Mouse (Mus musculus) left cerebral cortex, adult 6 months (tissue): ENCODE measurements around the gene Bysl. TPM values are rescaled to one million over a fixed set of nuclear protein-coding genes. Genes with fewer than 3 reads are reported as not detected.

Experiments
- long read RNA-seq, 2 experiments: library from polyadenylated mRNA; unstranded; transcript quantifications; one replicate each; pipeline ENCODE4 v2.0.0; 2019 to 2020
- polyA plus RNA-seq: library from polyadenylated mRNA; unstranded; fragments of <200 nt; fragmentation: Nextera tagmentation; gene quantifications from 2 replicates; pipeline ENCODE4 v1.2.3, GENCODE M21; 2021

The Bysl gene
- polyA plus RNA-seq, result 13.9 and 14.6 TPM in 2 replicates
- long read RNA-seq, experiment 1, transcript Bysl-201 (7 exons, 3,854 nt), result major isoform, 154 of 164 reads
- long read RNA-seq, experiment 1, partial matches to known transcripts, result 5 of 164 reads
- long read RNA-seq, experiment 1, other reads (novel, unspliced or antisense), result 5 of 164 reads
- long read RNA-seq, experiment 2, transcript Bysl-201 (7 exons, 3,854 nt), result major isoform, 36 of 44 reads
- long read RNA-seq, experiment 2, partial matches to known transcripts, result 4 of 44 reads
- long read RNA-seq, experiment 2, other reads (novel, unspliced or antisense), result 4 of 44 reads

DNA sequence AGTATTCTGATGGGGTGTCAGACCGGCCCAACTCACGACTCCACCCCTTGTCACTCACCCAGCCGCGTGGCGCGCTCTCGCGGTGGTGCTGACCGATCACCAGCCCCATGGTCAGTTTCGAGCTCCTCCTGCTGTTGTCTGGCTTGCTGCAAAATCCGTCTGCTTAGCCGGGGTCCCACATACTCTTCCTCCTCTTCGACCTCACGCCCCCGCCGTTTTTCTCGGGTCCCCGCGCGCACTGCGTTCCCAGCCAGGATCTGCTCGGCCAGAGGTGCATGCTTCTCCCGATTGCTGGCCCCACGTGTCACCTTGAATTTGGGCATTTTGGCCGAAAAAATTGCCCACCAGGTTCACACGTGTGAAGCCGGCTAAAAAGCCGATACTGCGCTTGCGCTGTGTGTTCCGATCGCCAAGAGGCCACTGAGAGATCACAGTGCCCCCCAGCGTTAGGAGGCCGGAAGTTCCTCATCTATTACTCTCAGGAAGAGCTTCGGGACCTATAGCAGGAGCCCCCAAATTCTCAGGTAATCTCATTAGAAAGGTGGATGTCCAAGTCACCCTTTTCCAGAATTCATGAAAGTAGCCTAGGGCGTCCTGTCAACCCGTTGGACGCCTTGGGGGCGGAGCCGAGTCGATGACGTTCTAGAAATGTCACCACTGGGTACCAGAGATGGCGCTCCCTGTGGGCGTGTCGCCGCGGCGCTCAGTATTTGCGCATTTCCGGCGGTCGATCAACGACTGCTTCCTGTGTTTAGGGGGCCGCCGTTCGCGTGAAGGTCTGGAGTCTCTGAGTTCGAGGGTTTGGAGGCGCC is at the start of gene Bysl, which contains the start of the genes Med20 and Gm20517:
TSS of gene Bysl (minus strand) at position 644 of the 812 bp plus-strand sequence.
TSS of gene Med20 (plus strand) at position 734 of the 812 bp plus-strand sequence.
TSS of gene Gm20517 (plus strand) at position 741 of the 812 bp plus-strand sequence.

DNA sequence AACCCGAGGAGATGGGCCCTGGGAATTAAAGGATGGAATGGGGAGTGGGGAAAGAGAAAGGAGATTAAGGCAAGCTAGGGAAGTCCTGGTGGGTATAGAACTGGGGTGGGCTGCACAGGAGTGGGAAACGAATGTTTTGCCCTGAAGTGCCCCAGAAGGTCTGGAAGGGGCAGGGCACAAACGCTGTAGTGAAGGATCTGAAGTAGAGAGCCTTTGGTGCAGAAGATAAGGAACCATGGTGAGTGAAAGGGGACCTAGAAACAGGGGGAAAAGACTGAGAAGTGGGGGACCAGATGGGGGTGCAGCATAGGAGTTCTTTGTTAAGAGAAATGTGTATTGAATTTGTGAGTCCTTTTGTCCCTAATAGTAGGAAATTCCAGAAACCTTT is 19.4 kb upstream of the Bysl start, which contains the start of gene Usp49:
TSS of gene Usp49 (plus strand) at position 13 of the 388 bp plus-strand sequence.

Other genes starting within 250 kb of the Bysl start
- gene Mrps10, start 242.6 kb downstream of the Bysl start, polyA plus RNA-seq, result 52.8 and 72.6 TPM in 2 replicates
- gene Guca1b, start 226.1 kb downstream of the Bysl start, polyA plus RNA-seq, result 0.31 and 0.47 TPM in 2 replicates
- 1.1 and 1.4 TPM in 2 replicates for gene Guca1a, start 210.9 kb downstream of the Bysl start, polyA plus RNA-seq
- gene AI661453, start 174.9 kb downstream of the Bysl start, polyA plus RNA-seq, result not detected in 2 replicates
- 0.28 TPM in 1 of 2 replicates, not detected in the other for gene 1700001C19Rik, start 174.1 kb downstream of the Bysl start, polyA plus RNA-seq
- 5.9 and 7.7 TPM in 2 replicates for gene Taf8, start 109.2 kb downstream of the Bysl start, polyA plus RNA-seq
- 24.1 and 36.0 TPM in 2 replicates for gene Ccnd3, start 106.4 kb downstream of the Bysl start, polyA plus RNA-seq
- 17.6 and 21.6 TPM in 2 replicates for gene Med20, start 90 bp upstream of the Bysl start, polyA plus RNA-seq
- gene Gm20517, start 97 bp upstream of the Bysl start, polyA plus RNA-seq, result 4.1 and 6.6 TPM in 2 replicates
- 1.8 and 4.4 TPM in 2 replicates for gene Usp49, start 19.2 kb upstream of the Bysl start, polyA plus RNA-seq
- gene Tomm6, start 76.9 kb upstream of the Bysl start, polyA plus RNA-seq, result 307 and 361 TPM in 2 replicates
- 10.7 and 17.9 TPM in 2 replicates for gene Frs3, start 77.5 kb upstream of the Bysl start, polyA plus RNA-seq
- gene Gm21981, start 83.0 kb upstream of the Bysl start, polyA plus RNA-seq, result 0.98 and 1.1 TPM in 2 replicates
- gene Prickle4, start 83.2 kb upstream of the Bysl start, polyA plus RNA-seq, result 0.29 and 0.55 TPM in 2 replicates
- gene Pgc, start 115.3 kb upstream of the Bysl start, polyA plus RNA-seq, result not detected in 2 replicates
- gene Tfeb, start 125.5 kb upstream of the Bysl start, polyA plus RNA-seq, result 3.6 and 6.4 TPM in 2 replicates
- 0.09 TPM in 1 of 2 replicates, not detected in the other for gene Mdfi, start 223.2 kb upstream of the Bysl start, polyA plus RNA-seq